In genomic region chr16:97658481-97658880, GRCm38 (mm10) we compare ENCODE assay signal across 27 mouse cellular contexts. TPM values are rescaled to one million over a fixed set of nuclear protein-coding genes. Genes with fewer than 3 reads are reported as not detected.
DNase-seq lines count a peak whose midpoint lies in the region; ATAC-seq and TF ChIP-seq lines count a peak whose summit lies in the region.
"Had no signal": no experiment of that assay in that cellular context is flagged by ENCODE, and none has a peak within 500 bp of the region (broad histone marks: within the 10 kb centered on the region; RNA-seq: fewer than 3 reads in every experiment).

No protein-coding gene starts in this region.

- no peak overlapping the region for H3K9ac ChIP-seq in intestine, embryonic 14.5 days (ENCODE audit: low read length)
- no peak overlapping the region for H3K9ac ChIP-seq in intestine, postnatal 0 days (ENCODE audit: low read depth, low read length)
- no peak overlapping the region for H3K9ac ChIP-seq in liver, embryonic 12.5 days
- H3K9ac ChIP-seq in liver, postnatal 0 days (replicated peaks) = no peak overlapping the region
- no peak overlapping the region for H3K9ac ChIP-seq in liver, embryonic 14.5 days (replicated peaks)
- no peak overlapping the region for H3K9ac ChIP-seq in stomach, embryonic 14.5 days (replicated peaks; ENCODE audit: low read depth, low read length)
- H3K9ac ChIP-seq: embryonic facial prominence, embryonic 12.5 days had no signal

- H3K4me2 ChIP-seq in intestine, embryonic 14.5 days (ENCODE audit: low read length) = no peak overlapping the region
- H3K4me2 ChIP-seq in intestine, postnatal 0 days (replicated peaks; ENCODE audit: low read depth) = no peak overlapping the region
- 0 out of 2 replicates have a peak overlapping the region, but pooled peaks have one; percentile 6 for H3K4me2 ChIP-seq in liver, embryonic 12.5 days
- no peak overlapping the region for H3K4me2 ChIP-seq in liver, postnatal 0 days (ENCODE audit: low read depth, low read length)
- peak overlapping the region; percentile 22 for H3K4me2 ChIP-seq in liver, embryonic 14.5 days (ENCODE audit: low read depth)
- no peak overlapping the region for H3K4me2 ChIP-seq in stomach, embryonic 14.5 days (replicated peaks; ENCODE audit: low read depth, low read length)
- H3K4me2 ChIP-seq: embryonic facial prominence, embryonic 12.5 days had no signal

- H3K27me3 ChIP-seq in intestine, embryonic 14.5 days (replicated peaks; ENCODE audit: control insufficient read depth, insufficient read depth, low read length) = no peaks in the 10 kb centered on the region
- no peaks in the 10 kb centered on the region for H3K27me3 ChIP-seq in intestine, postnatal 0 days (replicated peaks; ENCODE audit: control insufficient read depth, insufficient read depth, low read length)
- no peaks in the 10 kb centered on the region for H3K27me3 ChIP-seq in liver, embryonic 12.5 days (replicated peaks)
- no peaks in the 10 kb centered on the region for H3K27me3 ChIP-seq in liver, postnatal 0 days (ENCODE audit: insufficient read depth, low read length)
- H3K27me3 ChIP-seq in liver, embryonic 14.5 days (ENCODE audit: control insufficient read depth, insufficient read depth, low read length) = no peaks in the 10 kb centered on the region
- no peaks in the 10 kb centered on the region for H3K27me3 ChIP-seq in stomach, embryonic 14.5 days (ENCODE audit: control insufficient read depth, insufficient read depth, low read length)
- H3K27me3 ChIP-seq: embryonic facial prominence, embryonic 12.5 days had no signal

- H3K27ac ChIP-seq in intestine, embryonic 14.5 days (ENCODE audit: low read depth) = peak overlapping the region; percentile 83
- no peak overlapping the region for H3K27ac ChIP-seq in intestine, postnatal 0 days (ENCODE audit: low read depth, low read length)
- H3K27ac ChIP-seq in liver, embryonic 12.5 days = peak overlapping the region; percentile 57
- H3K27ac ChIP-seq in liver, postnatal 0 days (ENCODE audit: low read depth) = no peak overlapping the region
- no peak overlapping the region for H3K27ac ChIP-seq in liver, embryonic 14.5 days
- peak overlapping the region; percentile 88 for H3K27ac ChIP-seq in stomach, embryonic 14.5 days (ENCODE audit: low read length)
- H3K27ac ChIP-seq: embryonic facial prominence, embryonic 12.5 days; heart, adult 2 months; hindbrain, postnatal 0 days; left cerebral cortex, adult 2 months had no signal

- 0 out of 2 replicates have a peak, but pooled peaks have one; percentile 2 for ATAC-seq in intestine, embryonic 14.5 days (replicated peaks; ENCODE audit: low FRiP score, low TSS enrichment, low read depth)
- no peak for ATAC-seq in intestine, postnatal 0 days
- ATAC-seq in liver, embryonic 12.5 days = peak; percentile 28; the same call in 1 of the 2 replicates
- no peak for ATAC-seq in liver, postnatal 0 days
- no peak for ATAC-seq in liver, embryonic 14.5 days (ENCODE audit: insufficient read depth)
- ATAC-seq in stomach, embryonic 14.5 days (ENCODE audit: insufficient number of reproducible peaks, insufficient read depth, low FRiP score, low read depth) = no peak
- ATAC-seq in erythroid progenitor cell, adult 5-6 weeks (replicated peaks; ENCODE audit: low FRiP score, poor library complexity, severe bottlenecking) = no peak
- ATAC-seq: activated CD4-positive, CD25-positive, alpha-beta regulatory T cell, adult 4 months; CD4-positive, CD25-positive, alpha-beta regulatory T cell, adult 4 months; forebrain, embryonic 16.5 days had no signal

- no peak for DNase-seq in intestine, embryonic 14.5 days (ENCODE audit: low spot score)
- no peak for DNase-seq in liver, postnatal 0 days
- DNase-seq in liver, embryonic 14.5 days (ENCODE audit: low read depth in 3 of 3, low spot score in 3 of 3) = no peak
- no peak for DNase-seq in Muller cell, postnatal 12 days (ENCODE audit: inconsistent ontology term)
- DNase-seq: adrenal gland, postnatal 14 days; cerebellum, postnatal 10 days; gastrocnemius, postnatal 25 days; heart, adult 2 months; layer of hippocampus, adult 9-11 months; right cerebral cortex, postnatal 4 days; thymus, adult 18-20 months had no signal

- H3K36me3 ChIP-seq in intestine, embryonic 14.5 days (ENCODE audit: control insufficient read depth, insufficient read depth, low read length) = no peaks in the 10 kb centered on the region
- H3K36me3 ChIP-seq in intestine, postnatal 0 days (ENCODE audit: control insufficient read depth, insufficient read depth) = no peaks in the 10 kb centered on the region
- no peaks in the 10 kb centered on the region for H3K36me3 ChIP-seq in liver, embryonic 12.5 days
- H3K36me3 ChIP-seq in liver, postnatal 0 days (replicated peaks; ENCODE audit: insufficient read depth, low read length) = no peaks in the 10 kb centered on the region
- H3K36me3 ChIP-seq in liver, embryonic 14.5 days (replicated peaks; ENCODE audit: control insufficient read depth, insufficient read depth, low read depth) = no peaks in the 10 kb centered on the region
- H3K36me3 ChIP-seq in stomach, embryonic 14.5 days (ENCODE audit: control insufficient read depth, insufficient read depth, low read length) = no peaks in the 10 kb centered on the region
- H3K36me3 ChIP-seq: embryonic facial prominence, embryonic 12.5 days; limb, embryonic 10.5 days had no signal

- TF ChIP-seq EP300 in liver, postnatal 0 days (IDR thresholded peaks at IDR 0.05; ENCODE audit: low read depth) = no peak
- no peak for TF ChIP-seq EP300 in liver, embryonic 14.5 days (IDR thresholded peaks at IDR 0.05; ENCODE audit: low read depth)

- TF ChIP-seq CTCF in intestine, postnatal 0 days (IDR thresholded peaks at IDR 0.05; ENCODE audit: low read depth) = no peak
- no peak for TF ChIP-seq CTCF in liver, postnatal 0 days (IDR thresholded peaks at IDR 0.05; ENCODE audit: low read depth)
- TF ChIP-seq CTCF in liver, embryonic 14.5 days (IDR thresholded peaks at IDR 0.05; ENCODE audit: low read depth) = no peak

- 34% methylated on average over 6 of the region's 6 CpGs for WGBS in intestine, embryonic 14.5 days
- WGBS in intestine, postnatal 0 days = 29% methylated on average over 6 of the region's 6 CpGs
- 57% methylated on average over 6 of the region's 6 CpGs for WGBS in liver, embryonic 12.5 days (ENCODE audit: insufficient replicate concordance)
- WGBS in liver, postnatal 0 days (ENCODE audit: insufficient replicate concordance) = 39% methylated on average over 6 of the region's 6 CpGs
- 46% methylated on average over 6 of the region's 6 CpGs for WGBS in liver, embryonic 14.5 days (ENCODE audit: insufficient replicate concordance)
- 49% methylated on average over 6 of the region's 6 CpGs for WGBS in stomach, embryonic 14.5 days

- H3K4me3 ChIP-seq in intestine, embryonic 14.5 days (ENCODE audit: low read depth, low read length) = no peak overlapping the region
- no peak overlapping the region for H3K4me3 ChIP-seq in intestine, postnatal 0 days (ENCODE audit: low read depth, low read length)
- no peak overlapping the region for H3K4me3 ChIP-seq in liver, embryonic 12.5 days
- H3K4me3 ChIP-seq in liver, postnatal 0 days (ENCODE audit: low read depth, low read length) = no peak overlapping the region
- H3K4me3 ChIP-seq in liver, embryonic 14.5 days (ENCODE audit: insufficient read depth in 1 of 2, low read depth in 2 of 2, low read length in 2 of 2) = no peak overlapping the region
- no peak overlapping the region for H3K4me3 ChIP-seq in stomach, embryonic 14.5 days (ENCODE audit: low read depth, low read length)
- H3K4me3 ChIP-seq: embryonic facial prominence, embryonic 12.5 days; erythroblast, embryonic 14.5 days; heart, adult 2 months; left cerebral cortex, adult 2 months; limb, embryonic 10.5 days had no signal

- H3K4me1 ChIP-seq in intestine, embryonic 14.5 days (replicated peaks; ENCODE audit: control insufficient read depth, insufficient read depth, low read length) = no peaks in the 10 kb centered on the region
- H3K4me1 ChIP-seq in intestine, postnatal 0 days (replicated peaks; ENCODE audit: control insufficient read depth, insufficient read depth, low read length) = peaks cover 3% of the 10 kb centered on the region; the same call in 1 of the 2 replicates
- H3K4me1 ChIP-seq in liver, embryonic 12.5 days = no peaks in the 10 kb centered on the region
- H3K4me1 ChIP-seq in liver, postnatal 0 days (ENCODE audit: insufficient read depth) = no peaks in the 10 kb centered on the region; the same call in 1 of the 2 replicates
- peaks cover 0 to 5% of the 10 kb centered on the region in 2 experiments; a peak in 1 of 4 replicates for H3K4me1 ChIP-seq in liver, embryonic 14.5 days (replicated peaks; ENCODE audit: control insufficient read depth in 2 of 2, insufficient read depth in 2 of 2, low read length in 1 of 2)
- H3K4me1 ChIP-seq in stomach, embryonic 14.5 days (ENCODE audit: control insufficient read depth, insufficient read depth, low read length) = no peaks in the 10 kb centered on the region; the same call in 1 of the 2 replicates
- H3K4me1 ChIP-seq: embryonic facial prominence, embryonic 12.5 days had no signal

- no peaks in the 10 kb centered on the region for H3K9me3 ChIP-seq in intestine, embryonic 14.5 days (ENCODE audit: control insufficient read depth, low read length)
- no peaks in the 10 kb centered on the region for H3K9me3 ChIP-seq in intestine, postnatal 0 days (ENCODE audit: control insufficient read depth)
- H3K9me3 ChIP-seq in liver, embryonic 12.5 days (replicated peaks) = no peaks in the 10 kb centered on the region
- H3K9me3 ChIP-seq in liver, postnatal 0 days (ENCODE audit: low read length) = no peaks in the 10 kb centered on the region
- H3K9me3 ChIP-seq in liver, embryonic 14.5 days (ENCODE audit: control insufficient read depth, low read length) = no peaks in the 10 kb centered on the region
- H3K9me3 ChIP-seq in stomach, embryonic 14.5 days (ENCODE audit: control insufficient read depth, low read depth, low read length) = no peaks in the 10 kb centered on the region
- H3K9me3 ChIP-seq: embryonic facial prominence, embryonic 12.5 days; limb, embryonic 10.5 days had no signal

RNA-seq across cellular contexts. Expression of gene Tmprss2, which starts 47.5 kb away (rescaled TPM):
- polyA plus RNA-seq in intestine, embryonic 14.5 days (2014; fragmentation: Nextera tagmentation; extraction: Ambion mirVana) = 25.5 and 25.9 TPM in 2 replicates
- polyA plus RNA-seq in intestine, postnatal 0 days (2015; fragmentation: Nextera tagmentation; extraction: Ambion mirVana) = 18.3 and 22.1 TPM in 2 replicates
- polyA plus RNA-seq in liver, embryonic 12.5 days (2016; fragmentation: Nextera tagmentation; extraction: Ambion mirVana) = 2.0 and 2.4 TPM in 2 replicates
- 2.8 and 4.3 TPM in 2 replicates for polyA plus RNA-seq in liver, postnatal 0 days (2015; fragmentation: Nextera tagmentation; extraction: Ambion mirVana)
- 2.4 and 2.9 TPM in 2 replicates for polyA plus RNA-seq in liver, embryonic 14.5 days (2012; rRNA removed)
- 3.4 and 3.9 TPM in 2 replicates for polyA plus RNA-seq in liver, embryonic 14.5 days (2014; fragmentation: Nextera tagmentation; extraction: Ambion mirVana)
- 33.4 and 34.3 TPM in 2 replicates for polyA plus RNA-seq in stomach, embryonic 14.5 days (2014; fragmentation: Nextera tagmentation; extraction: Ambion mirVana)
- not detected in 2 replicates for total RNA-seq in erythroid progenitor cell, adult 5-6 weeks (2015; ENCODE audit: low replicate concordance)
- not detected in 2 replicates for total RNA-seq in erythroid progenitor cell, adult 5-6 weeks (2017; ENCODE audit: low replicate concordance)
- total RNA-seq: gastrocnemius, postnatal 25 days; heart, adult 2 months; hematopoietic stem cell, adult 5-6 weeks; hindbrain, postnatal 0 days; left cerebral cortex, adult 2 months; megakaryocyte-erythroid progenitor cell, adult 5-6 weeks; neutrophil, adult 5-6 weeks had no signal
- polyA plus RNA-seq: CD4-positive, CD25-positive, alpha-beta regulatory T cell, adult 4 months; midbrain, postnatal 0 days had no signal

Comparison
In these comparisons a context has a peak if more than half of its experiments do, and no peak if none do; other contexts are left out.
1. ATAC-seq: peak in intestine, embryonic 14.5 days (single experiment) and liver, embryonic 12.5 days (single experiment); none in intestine, postnatal 0 days (single experiment), liver, postnatal 0 days (single experiment), liver, embryonic 14.5 days (single experiment), stomach, embryonic 14.5 days (single experiment) and erythroid progenitor cell, adult 5-6 weeks (single experiment).
2. H3K27ac ChIP-seq: peak in intestine, embryonic 14.5 days (single experiment), liver, embryonic 12.5 days (single experiment) and stomach, embryonic 14.5 days (single experiment); none in intestine, postnatal 0 days (single experiment), liver, postnatal 0 days (single experiment) and liver, embryonic 14.5 days (single experiment).
3. H3K4me2 ChIP-seq: peak in liver, embryonic 12.5 days (single experiment) and liver, embryonic 14.5 days (single experiment); none in intestine, embryonic 14.5 days (single experiment), intestine, postnatal 0 days (single experiment), liver, postnatal 0 days (single experiment) and stomach, embryonic 14.5 days (single experiment).